In the genomic region with DNA sequence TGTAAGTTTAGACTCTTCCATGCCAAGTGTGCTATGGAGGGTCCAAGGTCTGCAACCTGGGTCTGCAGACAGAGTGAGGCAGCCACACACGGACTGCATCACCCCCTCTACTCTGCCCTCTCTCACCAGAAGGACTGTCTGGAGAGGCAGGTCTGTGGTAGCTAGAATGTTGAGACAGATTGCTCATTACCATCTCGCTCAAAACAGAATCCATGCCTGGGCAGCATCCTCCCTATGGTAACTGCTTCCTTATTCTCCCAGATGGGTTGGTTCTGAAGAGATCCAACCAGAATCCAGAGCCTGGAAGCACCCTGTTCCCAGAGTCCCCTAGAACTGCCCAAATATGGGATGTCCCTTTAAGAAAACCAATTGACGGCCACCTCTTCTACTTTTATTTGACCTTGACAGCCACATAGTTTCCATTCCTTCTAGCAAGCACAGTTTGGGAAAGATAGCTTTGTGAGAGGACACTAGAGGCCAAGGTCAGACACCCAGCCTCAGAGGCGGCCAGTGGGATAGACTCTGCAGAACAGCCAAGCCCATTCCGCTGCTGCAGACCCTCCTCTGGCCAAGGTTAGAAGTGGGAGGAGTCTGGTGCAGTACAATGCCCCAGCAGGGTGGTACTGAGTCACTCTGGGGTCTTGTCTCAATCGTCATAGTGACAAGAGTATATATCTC, we compare ENCODE assay signal across 13 mouse cellular contexts. TPM values are rescaled to one million over a fixed set of nuclear protein-coding genes. Genes with fewer than 3 reads are reported as not detected.
DNase-seq lines count a peak whose midpoint lies in the region; ATAC-seq and TF ChIP-seq lines count a peak whose summit lies in the region.
"Had no signal": no experiment of that assay in that cellular context is flagged by ENCODE, and none has a peak within 500 bp of the region (broad histone marks: within the 10 kb centered on the region; RNA-seq: fewer than 3 reads in every experiment).

No protein-coding gene starts in this region.

- H3K4me3 ChIP-seq in forebrain, postnatal 0 days (ENCODE audit: low read depth, low read length): no peak overlapping the region
- no peak overlapping the region for H3K4me3 ChIP-seq in forebrain, embryonic 10.5 days
- no peak overlapping the region for H3K4me3 ChIP-seq in layer of hippocampus, adult 2 months
- H3K4me3 ChIP-seq: liver, embryonic 13.5 days had no signal

- H3K4me2 ChIP-seq in forebrain, postnatal 0 days (ENCODE audit: low read depth): no peak overlapping the region
- H3K4me2 ChIP-seq: liver, embryonic 13.5 days had no signal

- H3K9ac ChIP-seq in forebrain, postnatal 0 days: no peak overlapping the region
- H3K9ac ChIP-seq: liver, embryonic 13.5 days had no signal

- no peak for TF ChIP-seq CTCF in forebrain, postnatal 0 days (IDR thresholded peaks at IDR 0.05; ENCODE audit: low read depth)
- no peak for TF ChIP-seq CTCF in layer of hippocampus, adult 2 months (conservative IDR thresholded peaks at IDR 0.05)

- 52% methylated on average over 6 of the region's 6 CpGs for WGBS in forebrain, postnatal 0 days
- WGBS in forebrain, embryonic 10.5 days: 69% methylated on average over 6 of the region's 6 CpGs

- no peaks in the 10 kb centered on the region for H3K27me3 ChIP-seq in forebrain, postnatal 0 days (ENCODE audit: insufficient read depth, low read length)
- peaks cover 3% of the 10 kb centered on the region; the same call in 1 of the 2 replicates for H3K27me3 ChIP-seq in forebrain, embryonic 10.5 days (ENCODE audit: poor library complexity, severe bottlenecking)
- H3K27me3 ChIP-seq: Patski had no signal

- no peak overlapping the region for H3K27ac ChIP-seq in forebrain, postnatal 0 days (ENCODE audit: low read depth, low read length)
- H3K27ac ChIP-seq in forebrain, embryonic 10.5 days: no peak overlapping the region
- peak overlapping the region; percentile 71 for H3K27ac ChIP-seq in layer of hippocampus, adult 2 months
- H3K27ac ChIP-seq: liver, embryonic 13.5 days; macrophage had no signal

- H3K4me1 ChIP-seq in forebrain, postnatal 0 days (ENCODE audit: insufficient read depth): peaks cover 9% of the 10 kb centered on the region
- peaks cover 18% of the 10 kb centered on the region for H3K4me1 ChIP-seq in forebrain, embryonic 10.5 days

- no peaks in the 10 kb centered on the region for H3K9me3 ChIP-seq in forebrain, postnatal 0 days (ENCODE audit: low read length)
- H3K9me3 ChIP-seq in forebrain, embryonic 10.5 days: no peaks in the 10 kb centered on the region
- H3K9me3 ChIP-seq: liver, embryonic 13.5 days had no signal

- peak; percentile 71 for ATAC-seq in forebrain, postnatal 0 days
- ATAC-seq: hindbrain, embryonic 16.5 days; Patski had no signal

- DNase-seq in forebrain, postnatal 0 days: peak; percentile 8
- DNase-seq in forebrain, embryonic 10.5 days (ENCODE audit: extremely low spot score, low spot score): no peak
- DNase-seq in layer of hippocampus, adult 2 months (ENCODE audit: low spot score in 2 of 2): no peak
- no peak for DNase-seq in layer of hippocampus, postnatal 14 days (ENCODE audit: low spot score in 2 of 2)
- peak; percentile 43 for DNase-seq in adrenal gland, postnatal 10 days
- peak; percentile 63 for DNase-seq in heart, postnatal 4 days
- no peak for DNase-seq in left cerebral cortex, adult 18-20 months (ENCODE audit: low spot score in 2 of 2)
- DNase-seq in urinary bladder, postnatal 36 days (ENCODE audit: low spot score in 2 of 2): no peak
- DNase-seq: liver, embryonic 13.5 days; thymus, adult 18-20 months had no signal

- no peaks in the 10 kb centered on the region for H3K36me3 ChIP-seq in forebrain, postnatal 0 days (ENCODE audit: insufficient read depth)
- 0 out of 2 replicates have a peak, but pooled peaks cover 5% of the 10 kb centered on the region for H3K36me3 ChIP-seq in forebrain, embryonic 10.5 days (replicated peaks)
- H3K36me3 ChIP-seq: liver, embryonic 13.5 days had no signal

RNA-seq across cellular contexts. Expression of a gene that starts 6.9 kb away (rescaled TPM):
- total RNA-seq in forebrain, postnatal 0 days (2014; rRNA removed): 11.6 and 13.1 TPM in 2 replicates
- polyA plus RNA-seq in forebrain, postnatal 0 days (2015; fragmentation: Nextera tagmentation; extraction: Ambion mirVana): 6.5 and 7.9 TPM in 2 replicates
- polyA plus RNA-seq in forebrain, embryonic 10.5 days (2016; fragmentation: Nextera tagmentation; extraction: Ambion mirVana): 4.1 and 5.3 TPM in 2 replicates
- 10 to 100 TPM; 48.7 to 48.8 TPM for total RNA-seq in layer of hippocampus, adult 2 months (2021)
- total RNA-seq in layer of hippocampus, postnatal 14 days (2021): 10 to 100 TPM; 30.0 to 34.8 TPM
- 10 to 100 TPM; 16.0 to 17.9 TPM for total RNA-seq in adrenal gland, postnatal 10 days (2021)
- total RNA-seq in heart, postnatal 4 days (2021): 10 to 100 TPM; 53.6 to 56.8 TPM
- total RNA-seq in left cerebral cortex, adult 18-20 months (2021): 1 to 10 TPM; 2.2 to 3.1 TPM

Comparison
In these comparisons a context has a peak if more than half of its experiments do, and no peak if none do; other contexts are left out.
1. DNase-seq: peak in forebrain, postnatal 0 days (single experiment), adrenal gland, postnatal 10 days (single experiment) and heart, postnatal 4 days (single experiment); none in forebrain, embryonic 10.5 days (single experiment), layer of hippocampus, adult 2 months (0 of 2), layer of hippocampus, postnatal 14 days (0 of 2), left cerebral cortex, adult 18-20 months (0 of 2) and urinary bladder, postnatal 36 days (0 of 2).